Mouse (Mus musculus) liver, postnatal 0 days (tissue): ENCODE measurements around the gene Traf4. TPM values are rescaled to one million over a fixed set of nuclear protein-coding genes. Genes with fewer than 3 reads are reported as not detected.
"Not testable (repeated sequence)": the region's sequence is repeated elsewhere in the genome, so short reads cannot be mapped to it uniquely, and the experiment has no call there.

ENCODE experiments used
- ATAC-seq: fragments of 200-750 bp; cut with Nextera tagmentation; 2 replicates; pipeline ENCODE4 v1.8.0; 2017; ENCODE audit warnings: mild to moderate bottlenecking, moderate library complexity
- DNase-seq: peaks from one replicate; pipeline ENCODE4 v3.0.0-alpha.2; 2016
- H3K27ac ChIP-seq: fragments of 300-500 bp; sonication (generic); 2 replicates; pipeline ENCODE4 v1.5.1; 2014; ENCODE audit warnings: antibody characterized with exemption, moderate library complexity, mild to moderate bottlenecking, low read depth
- H3K27me3 ChIP-seq: fragments of 300-500 bp; sonication (generic); 2 replicates; pipeline ENCODE4 v1.6.1; 2014; ENCODE audit warnings: low read length, control low read depth, mixed read lengths; ENCODE audit not compliant: insufficient read depth
- H3K36me3 ChIP-seq: fragments of 300-500 bp; sonication (generic); replicated peaks from 2 replicates; pipeline ENCODE4 v1.6.1; 2014; ENCODE audit warnings: mild to moderate bottlenecking, control low read depth, low read length, moderate library complexity, mixed read lengths; ENCODE audit not compliant: insufficient read depth
- H3K4me1 ChIP-seq: fragments of 300-500 bp; sonication (generic); 2 replicates; pipeline ENCODE4 v1.6.1; 2014; ENCODE audit warnings: antibody characterized with exemption, mild to moderate bottlenecking, control low read depth; ENCODE audit not compliant: insufficient read depth
- H3K4me2 ChIP-seq: fragments of 300-500 bp; sonication (generic); 2 replicates; pipeline ENCODE4 v1.6.1; 2014; ENCODE audit warnings: low read depth, mild to moderate bottlenecking, low read length, moderate library complexity, mixed read lengths
- H3K4me3 ChIP-seq: fragments of 300-500 bp; sonication (generic); 2 replicates; pipeline ENCODE4 v1.5.1; 2014; ENCODE audit warnings: low read depth, low read length
- H3K9ac ChIP-seq: fragments of 300-500 bp; sonication (generic); replicated peaks from 2 replicates; pipeline ENCODE4 v1.6.1; 2014; ENCODE audit warnings: mild to moderate bottlenecking, moderate library complexity
- H3K9me3 ChIP-seq: fragments of 300-500 bp; sonication (generic); 2 replicates; pipeline ENCODE4 v1.6.1; 2016; ENCODE audit warnings: mild to moderate bottlenecking, control low read depth, low read length, mixed read lengths
- CTCF ChIP-seq: sonication (generic); IDR thresholded peaks from 2 replicates; pipeline ENCODE4 v1.5.1; 2016; ENCODE audit warnings: antibody characterized with exemption, low read depth
- EP300 ChIP-seq: IDR thresholded peaks from 2 replicates; pipeline ENCODE4 v1.6.1; 2016; ENCODE audit warnings: antibody characterized with exemption, low read depth, mild to moderate bottlenecking
- WGBS: fragments of 180-500 bp; shearing (Covaris S2); extraction: QIAGEN DNeasy Blood & Tissue Kit; methylation state at CpG from one replicate; pipeline ENCODE4 v1.1.7; 2014; ENCODE audit not compliant: insufficient replicate concordance; 5-methylcytosine and 5-hydroxymethylcytosine counted together
- polyA plus RNA-seq: library from polyadenylated mRNA; unstranded; fragments of >200 nt; fragmentation: Nextera tagmentation; extraction: Ambion mirVana; gene quantifications from 2 replicates; pipeline ENCODE4 v1.2.1, GENCODE M21; 2015

The Traf4 gene
- polyA plus RNA-seq, 1 experiment from 2014 or later = 15.3 TPM

GRCm38 (mm10) chr11:78138023-78138422, 27.4 kb downstream of the Traf4 start:
- H3K36me3 ChIP-seq = 0 out of 2 replicates have a peak, but pooled peaks cover under 1% of the 10 kb centered on the region
- TF ChIP-seq CTCF = no peak
- no peak for TF ChIP-seq EP300
- peak; percentile 58 for ATAC-seq
- peak overlapping the region; percentile 67 for H3K27ac ChIP-seq
- no peak overlapping the region for H3K9ac ChIP-seq
- H3K27me3 ChIP-seq = no peaks in the 10 kb centered on the region
- H3K4me2 ChIP-seq = no peak overlapping the region
- H3K9me3 ChIP-seq = no peaks in the 10 kb centered on the region
- no peak for DNase-seq
- WGBS = 75% methylated on average over 3 of the region's 3 CpGs
- peaks cover 30% of the 10 kb centered on the region for H3K4me1 ChIP-seq
- no peak overlapping the region for H3K4me3 ChIP-seq

- ATAC-seq = peak; percentile 84
- WGBS = 62% methylated on average over 4 of the region's 4 CpGs
- Histone ChIP-seq H3K27me3 (no peaks in the 10 kb centered on the region), H3K4me3 (no peak overlapping the region), H3K9me3 (no peaks in the 10 kb centered on the region), H3K36me3 (no peaks in the 10 kb centered on the region), H3K4me2 (no peak overlapping the region), H3K9ac (no peak overlapping the region), H3K27ac (peak overlapping the region; percentile 67), H3K4me1 (peaks cover 34% of the 10 kb centered on the region)
- DNase-seq = no peak
- TF ChIP-seq CTCF (no peak), EP300 (no peak)
Observed at GRCm38 (mm10) chr11:78137584-78137983, 27.8 kb downstream of the Traf4 start.

- Histone ChIP-seq H3K9me3 (no peaks in the 10 kb centered on the region), H3K27ac (no peak overlapping the region), H3K4me1 (peaks cover 40% of the 10 kb centered on the region), H3K36me3 (no peaks in the 10 kb centered on the region), H3K4me3 (no peak overlapping the region), H3K4me2 (no peak overlapping the region), H3K27me3 (no peaks in the 10 kb centered on the region), H3K9ac (no peak overlapping the region)
- no peak for TF ChIP-seq EP300
- no peak for TF ChIP-seq CTCF
- 16% methylated on average over 1 of the region's 1 CpGs for WGBS
- DNase-seq = no peak
- ATAC-seq = no peak
Observed at GRCm38 (mm10) chr11:78136132-78136531, 29.3 kb downstream of the Traf4 start.

GRCm38 (mm10) chr11:78135314-78135713, 30.1 kb downstream of the Traf4 start:
- H3K9ac ChIP-seq, H3K27ac ChIP-seq, H3K27me3 ChIP-seq, DNase-seq, H3K9me3 ChIP-seq, H3K36me3 ChIP-seq, H3K4me2 ChIP-seq, H3K4me3 ChIP-seq: not testable (repeated sequence)
- H3K4me1 ChIP-seq = peaks cover 34% of the 10 kb centered on the region
- ATAC-seq = peak; percentile 44
- WGBS = 64% methylated on average over 7 of the region's 7 CpGs

- H3K4me1 ChIP-seq = peaks cover 37% of the 10 kb centered on the region
- no peak for TF ChIP-seq CTCF
- TF ChIP-seq EP300 = no peak
Observed at GRCm38 (mm10) chr11:78134344-78134743, 31.0 kb downstream of the Traf4 start.

GRCm38 (mm10) chr11:78133915-78134314, 31.5 kb downstream of the Traf4 start:
- Histone ChIP-seq H3K4me1 (peaks cover 40% of the 10 kb centered on the region), H3K27me3 (no peaks in the 10 kb centered on the region), H3K4me3 (no peak overlapping the region), H3K9me3 (no peaks in the 10 kb centered on the region), H3K36me3 (no peaks in the 10 kb centered on the region), H3K4me2 (no peak overlapping the region), H3K9ac (0 out of 2 replicates have a peak overlapping the region, but pooled peaks have one; percentile 16), H3K27ac (0 out of 2 replicates have a peak overlapping the region, but pooled peaks have one; percentile 19)
- TF ChIP-seq CTCF = no peak
- no peak for TF ChIP-seq EP300
- ATAC-seq = no peak
- no peak for DNase-seq
- 52% methylated on average over 6 of the region's 6 CpGs for WGBS

More at GRCm38 (mm10) chr11:78134344-78134743, 31.0 kb downstream of the Traf4 start:
- H3K4me3 ChIP-seq = no peak overlapping the region
- H3K9ac ChIP-seq = no peak overlapping the region
- no peaks in the 10 kb centered on the region for H3K27me3 ChIP-seq
- no peak overlapping the region for H3K27ac ChIP-seq
- H3K9me3 ChIP-seq = no peaks in the 10 kb centered on the region
- H3K4me2 ChIP-seq = peak overlapping the region; percentile 20; the same call in 1 of the 2 replicates
- 63% methylated on average over 3 of the region's 3 CpGs for WGBS
- no peak for DNase-seq
- ATAC-seq = no peak
- no peaks in the 10 kb centered on the region for H3K36me3 ChIP-seq

GRCm38 (mm10) chr11:78129458-78129857, 35.9 kb downstream of the Traf4 start:
- no peak overlapping the region for H3K4me2 ChIP-seq
- H3K27me3 ChIP-seq = no peaks in the 10 kb centered on the region
- ATAC-seq (no peak), DNase-seq (no peak)
- 52% methylated on average over 8 of the region's 8 CpGs for WGBS
- no peak overlapping the region for H3K4me3 ChIP-seq
- no peaks in the 10 kb centered on the region for H3K36me3 ChIP-seq
- no peaks in the 10 kb centered on the region for H3K9me3 ChIP-seq
- TF ChIP-seq EP300 = no peak
- TF ChIP-seq CTCF = no peak
- H3K9ac ChIP-seq = no peak overlapping the region
- peaks cover 46% of the 10 kb centered on the region for H3K4me1 ChIP-seq
- H3K27ac ChIP-seq = no peak overlapping the region
